Mouse (Mus musculus): ENCODE results near the gene Tex37.

DNA sequence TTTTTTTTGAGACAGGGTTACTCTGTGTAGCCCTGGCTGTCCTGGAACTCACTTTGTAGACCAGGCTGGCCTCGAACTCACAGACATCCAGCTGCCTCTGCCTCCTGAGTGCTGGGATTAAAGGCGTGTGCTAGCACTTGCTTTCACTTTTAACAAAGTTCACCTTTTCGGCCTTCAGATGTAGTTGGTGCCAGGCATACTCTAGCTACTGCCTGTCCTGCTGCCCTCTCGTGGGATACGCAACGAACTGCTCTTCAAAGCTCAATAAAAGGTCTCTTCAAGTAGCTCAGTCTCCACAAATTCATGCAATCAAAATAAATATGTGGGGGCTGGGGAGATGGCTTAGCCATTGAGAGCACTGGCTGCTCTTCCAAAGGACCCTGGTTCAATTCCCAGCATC, 20.6 kb downstream of the Tex37 start:
- TF ChIP-seq CTCF (conservative IDR thresholded peaks at IDR 0.05; ENCODE audit: low read length) (no peak), NANOG (IDR thresholded peaks at IDR 0.05; ENCODE audit: borderline replicate concordance, low read length) (no peak)
